Mouse (Mus musculus): ENCODE results near the gene Cerkl.

DNA sequence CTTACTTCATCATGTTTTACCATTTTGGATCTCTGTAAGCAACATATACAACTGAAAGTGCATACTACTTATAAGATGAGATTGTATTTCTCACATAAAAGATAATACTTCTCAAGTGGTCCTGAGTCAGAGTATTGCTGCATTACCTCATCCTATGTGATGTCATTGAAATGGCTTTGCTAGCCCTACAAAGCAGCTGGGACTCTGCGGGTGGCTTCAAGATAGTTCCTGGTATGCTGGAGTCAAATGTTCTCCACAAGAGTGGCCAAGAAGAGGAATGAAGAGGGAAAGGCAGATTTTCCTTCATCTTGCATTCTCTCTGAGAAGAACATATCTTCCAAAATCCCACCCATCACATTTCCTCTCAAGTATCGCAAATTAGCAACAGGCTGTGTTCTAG, 13.2 kb downstream of the Cerkl start:
- TF ChIP-seq CTCF (IDR thresholded peaks at IDR 0.05; ENCODE audit: borderline replicate concordance, insufficient read depth, low read depth, low read length) (no peak), POLR2A (IDR thresholded peaks at IDR 0.05; ENCODE audit: borderline replicate concordance, insufficient read depth, low read length) (no peak)

Data from cerebellum, adult 2 months (tissue).